In the genomic region with DNA sequence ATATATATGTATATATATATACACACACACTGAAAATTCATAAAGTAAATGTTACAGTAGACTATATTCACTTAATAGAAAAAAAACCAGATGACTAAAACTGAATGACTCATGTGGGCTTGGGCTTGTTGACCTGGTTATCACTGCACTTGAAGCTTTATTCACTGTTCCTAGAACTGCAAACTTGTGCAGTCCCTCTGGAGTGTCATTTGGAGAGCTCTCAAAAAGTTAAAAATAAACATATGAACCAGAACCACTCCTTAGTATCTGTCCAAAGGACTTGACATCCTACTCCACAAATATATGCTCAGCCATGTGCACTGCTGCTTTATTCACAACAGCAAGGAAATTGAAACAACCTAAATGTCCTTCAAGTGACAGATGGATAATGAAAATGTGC, we compare ENCODE assay signal across 21 mouse cellular contexts.
A peak's percentile ranks its signal among the peaks of the same experiment; 100 is the strongest.
DNase-seq lines count a peak whose midpoint lies in the region; ATAC-seq and TF ChIP-seq lines count a peak whose summit lies in the region.
"Had no signal": no experiment of that assay in that cellular context is flagged by ENCODE, and none has a peak within 500 bp of the region (broad histone marks: within the 10 kb centered on the region; RNA-seq: fewer than 3 reads in every experiment).

No protein-coding gene starts in this region.

- peak; percentile 8 for DNase-seq in gastrocnemius, adult 18-20 months (ENCODE audit: low spot score)
- no peak for DNase-seq in gastrocnemius, postnatal 4 days (ENCODE audit: low spot score in 2 of 2)
- DNase-seq in heart, postnatal 0 days (ENCODE audit: low spot score) = peak; percentile 63
- DNase-seq in heart, embryonic 10.5 days (ENCODE audit: low spot score) = no peak
- peak; percentile 18 for DNase-seq in lung, postnatal 25 days (ENCODE audit: low spot score)
- no peak for DNase-seq in lung, postnatal 14 days
- peak; percentile 26 for DNase-seq in skeletal muscle tissue, adult 2 months (ENCODE audit: low read depth, low spot score)
- DNase-seq in thymus, postnatal 0 days (ENCODE audit: low spot score) = no peak
- DNase-seq: adrenal gland, adult 2 months; adrenal gland, postnatal 25 days; cerebellum, adult 2 months; cerebellum, postnatal 10 days; gastrocnemius, postnatal 36 days had no signal

- no peak overlapping the region for H3K27ac ChIP-seq in heart, postnatal 0 days (ENCODE audit: low read depth)
- no peak overlapping the region for H3K27ac ChIP-seq in heart, embryonic 10.5 days
- H3K27ac ChIP-seq: embryonic facial prominence, embryonic 10.5 days; hindbrain, embryonic 10.5 days; hindbrain, embryonic 14.5 days; intestine, embryonic 15.5 days had no signal

- H3K9ac ChIP-seq in heart, postnatal 0 days (replicated peaks; ENCODE audit: low read depth, low read length) = no peak overlapping the region
- H3K9ac ChIP-seq: heart, embryonic 12.5 days; hindbrain, embryonic 14.5 days; intestine, embryonic 15.5 days had no signal

- no peaks in the 10 kb centered on the region for H3K4me1 ChIP-seq in heart, postnatal 0 days (ENCODE audit: control insufficient read depth, insufficient read depth)
- no peaks in the 10 kb centered on the region for H3K4me1 ChIP-seq in heart, embryonic 10.5 days
- H3K4me1 ChIP-seq: embryonic facial prominence, embryonic 10.5 days; heart, embryonic 12.5 days; hindbrain, embryonic 10.5 days; intestine, embryonic 15.5 days had no signal

- TF ChIP-seq EP300 in heart, postnatal 0 days (IDR thresholded peaks at IDR 0.05; ENCODE audit: low read depth) = no peak

- TF ChIP-seq CTCF in heart, postnatal 0 days (IDR thresholded peaks at IDR 0.05; ENCODE audit: low read depth) = no peak

- H3K36me3 ChIP-seq in heart, postnatal 0 days (replicated peaks; ENCODE audit: control insufficient read depth, insufficient read depth, low read length) = no peaks in the 10 kb centered on the region
- no peaks in the 10 kb centered on the region for H3K36me3 ChIP-seq in heart, embryonic 10.5 days
- H3K36me3 ChIP-seq: embryonic facial prominence, embryonic 10.5 days; heart, embryonic 12.5 days; hindbrain, embryonic 10.5 days; intestine, embryonic 15.5 days had no signal

- no peak overlapping the region for H3K4me2 ChIP-seq in heart, postnatal 0 days (ENCODE audit: low read depth, low read length)
- H3K4me2 ChIP-seq: heart, embryonic 12.5 days; hindbrain, embryonic 14.5 days; intestine, embryonic 15.5 days had no signal

- no peaks in the 10 kb centered on the region for H3K27me3 ChIP-seq in heart, postnatal 0 days (ENCODE audit: control insufficient read depth, insufficient read depth, low read length)
- H3K27me3 ChIP-seq in heart, embryonic 10.5 days (ENCODE audit: insufficient read depth, poor library complexity, severe bottlenecking) = no peaks in the 10 kb centered on the region
- H3K27me3 ChIP-seq: heart, embryonic 12.5 days; intestine, embryonic 15.5 days had no signal

- no peaks in the 10 kb centered on the region for H3K9me3 ChIP-seq in heart, postnatal 0 days (replicated peaks; ENCODE audit: control insufficient read depth, low read length)
- H3K9me3 ChIP-seq in heart, embryonic 10.5 days = no peaks in the 10 kb centered on the region
- H3K9me3 ChIP-seq: embryonic facial prominence, embryonic 10.5 days; heart, embryonic 12.5 days; hindbrain, embryonic 10.5 days; intestine, embryonic 15.5 days had no signal

- H3K4me3 ChIP-seq in heart, postnatal 0 days (ENCODE audit: low read depth, low read length) = no peak overlapping the region
- H3K4me3 ChIP-seq in heart, embryonic 10.5 days = no peak overlapping the region
- H3K4me3 ChIP-seq: embryonic facial prominence, embryonic 10.5 days; heart, embryonic 12.5 days; hindbrain, embryonic 10.5 days; intestine, embryonic 15.5 days had no signal

- peak; percentile 82 for ATAC-seq in heart, postnatal 0 days (ENCODE audit: insufficient read depth, low read depth)
- ATAC-seq: activated CD4-positive, CD25-positive, alpha-beta regulatory T cell, adult 4 months; forebrain, embryonic 14.5 days; intestine, embryonic 15.5 days; Patski had no signal

Comparison
In these comparisons a context has a peak if more than half of its experiments do, and no peak if none do; other contexts are left out.
1. DNase-seq: peak in gastrocnemius, adult 18-20 months (single experiment), heart, postnatal 0 days (single experiment), lung, postnatal 25 days (single experiment) and skeletal muscle tissue, adult 2 months (single experiment); none in gastrocnemius, postnatal 4 days (0 of 2), heart, embryonic 10.5 days (single experiment), lung, postnatal 14 days (single experiment) and thymus, postnatal 0 days (single experiment).